Mouse (Mus musculus): Measurements from ENCODE around the gene Tmem254c. TPM values are rescaled to one million over a fixed set of nuclear protein-coding genes. Genes with fewer than 3 reads are reported as not detected.
"Not testable (repeated sequence)": the region's sequence is repeated elsewhere in the genome, so short reads cannot be mapped to it uniquely, and the experiment has no call there.

The Tmem254c gene
- 10 to 100 TPM in 3 of 4 experiments, 1 to 10 TPM in 1; 8.7 to 18.2 (median 12.9) TPM for total RNA-seq (2022)

DNA sequence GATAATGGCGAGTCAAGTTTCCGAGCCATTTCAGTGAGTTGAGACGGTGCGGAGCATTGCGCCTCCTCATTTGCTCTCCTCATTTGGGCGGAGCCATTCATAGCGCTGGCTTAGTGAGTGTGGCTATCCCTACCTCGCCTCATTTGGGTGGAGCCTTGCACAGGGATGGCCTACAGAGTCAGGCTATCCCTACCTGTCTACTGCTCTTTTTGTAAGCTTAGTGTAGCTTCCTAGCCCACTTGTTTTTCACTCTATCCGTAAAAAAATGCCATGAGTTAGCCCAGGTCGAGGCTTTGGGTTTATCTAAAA is at the start of gene Tmem254c:
TSS of gene Tmem254c (minus strand) at position 31 of the 309 bp plus-strand sequence.
- not testable (repeated sequence) for DNase-seq

DNA sequence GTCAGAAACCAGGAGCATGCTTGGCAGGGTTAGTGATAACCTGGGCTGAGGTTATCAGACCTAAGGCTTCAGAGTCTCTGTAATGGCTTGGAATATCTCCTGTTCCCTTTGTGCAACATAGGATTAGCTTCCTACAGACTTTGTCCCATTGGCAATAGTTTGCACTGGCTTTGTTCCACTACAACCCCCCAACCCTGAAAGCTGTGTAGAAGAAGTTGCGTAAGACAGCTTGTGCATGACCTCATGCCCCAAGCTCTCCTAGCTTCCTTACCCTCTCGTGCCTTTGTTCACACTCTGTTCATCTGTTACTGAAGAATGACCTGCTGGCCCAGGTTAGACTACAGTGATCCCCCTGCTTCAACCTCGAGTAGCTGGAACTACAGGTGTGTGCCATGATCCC is 30.5 kb upstream of the Tmem254c start:
- DNase-seq: not testable (repeated sequence)

GRCm38 (mm10) chr14:26081997-26082396 is 14.8 kb upstream of the Tmem254c start, which contains the start of gene Cphx3:
Cphx3 (plus strand) TSS chr14:26082297.
- DNase-seq: not testable (repeated sequence)

DNA sequence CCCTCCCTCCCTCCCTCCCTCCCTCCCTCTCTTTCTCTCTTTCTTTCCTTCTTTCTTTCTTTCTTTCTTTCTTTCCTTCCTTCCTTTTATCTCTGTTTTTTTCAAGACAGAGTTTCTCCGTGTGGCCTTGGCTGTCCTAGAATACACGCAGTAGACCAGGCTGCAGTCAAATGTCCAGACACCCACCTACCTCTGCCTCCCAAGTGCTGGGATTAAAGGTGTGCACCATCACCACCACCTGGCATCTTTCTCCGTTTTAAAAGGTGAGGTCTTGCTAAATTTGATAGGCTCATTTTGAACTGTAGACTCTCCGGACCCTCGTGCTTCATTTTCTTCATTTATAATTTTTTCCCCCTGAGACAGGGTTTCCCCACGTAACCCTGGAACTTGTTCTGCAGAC is 14.1 kb upstream of the Tmem254c start, which contains the start of gene Cphx2:
TSS of gene Cphx2 (plus strand) at position 301 of the 400 bp plus-strand sequence.
- not testable (repeated sequence) for DNase-seq

- DNase-seq: not testable (repeated sequence)
Observed at GRCm38 (mm10) chr14:26076620-26077390, 9.7 kb upstream of the Tmem254c start.

DNA sequence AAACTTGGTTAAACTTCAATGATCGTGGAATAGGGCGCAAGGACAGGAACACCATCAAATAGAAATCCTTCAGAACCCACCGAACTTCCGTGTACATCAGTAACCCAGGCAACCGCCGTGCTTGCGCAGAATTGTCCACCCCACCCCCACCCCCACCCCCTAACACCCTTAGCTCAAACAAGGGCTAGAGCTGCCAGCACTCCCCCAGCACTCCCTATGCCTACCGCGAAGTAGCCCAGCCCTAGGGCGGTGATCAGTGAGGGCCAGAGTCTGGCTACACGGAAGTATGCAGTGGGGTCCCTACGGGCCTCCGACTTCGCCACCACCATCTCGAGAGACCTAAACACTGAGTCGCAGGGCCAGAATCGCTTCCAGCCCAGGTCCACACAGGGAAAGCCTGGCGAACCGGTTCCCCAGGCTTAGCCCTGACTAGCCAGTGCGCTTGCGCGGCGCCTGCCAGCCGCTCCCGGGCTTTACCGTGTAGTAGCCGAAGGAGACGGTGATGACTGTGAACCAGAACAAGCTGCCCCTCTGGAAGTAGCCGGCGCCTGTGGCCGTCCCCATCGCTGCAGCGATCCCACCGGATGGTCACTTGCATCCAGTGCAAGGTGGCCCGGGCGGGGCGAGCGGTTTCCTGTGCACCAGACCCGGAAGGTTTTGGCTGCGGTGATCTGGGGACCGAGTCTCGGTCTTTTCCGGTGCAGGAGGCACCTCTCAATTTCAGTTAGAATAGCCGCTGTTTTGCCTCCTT is 406 bp downstream of the Tmem254c start:
- not testable (repeated sequence) for DNase-seq

DNA sequence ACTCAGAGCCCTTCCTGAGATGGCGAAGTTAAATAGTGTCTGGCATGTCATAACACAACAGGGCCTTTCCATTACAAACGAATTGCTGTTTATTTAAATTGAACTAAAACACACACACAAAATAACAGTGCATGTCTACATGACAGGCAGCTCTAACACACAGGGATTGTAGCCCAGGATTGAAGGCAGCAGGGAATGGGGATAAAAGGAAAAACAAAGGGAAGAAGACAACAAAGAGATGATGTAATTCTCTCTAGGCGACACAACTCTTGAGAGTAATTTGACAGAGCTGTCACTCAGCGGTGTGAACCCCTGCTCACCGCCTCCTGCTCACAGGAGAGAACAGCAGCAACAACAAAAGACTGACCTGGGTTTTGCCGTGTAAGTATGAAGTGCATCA is 7.8 kb downstream of the Tmem254c start:
- DNase-seq: not testable (repeated sequence)

DNA sequence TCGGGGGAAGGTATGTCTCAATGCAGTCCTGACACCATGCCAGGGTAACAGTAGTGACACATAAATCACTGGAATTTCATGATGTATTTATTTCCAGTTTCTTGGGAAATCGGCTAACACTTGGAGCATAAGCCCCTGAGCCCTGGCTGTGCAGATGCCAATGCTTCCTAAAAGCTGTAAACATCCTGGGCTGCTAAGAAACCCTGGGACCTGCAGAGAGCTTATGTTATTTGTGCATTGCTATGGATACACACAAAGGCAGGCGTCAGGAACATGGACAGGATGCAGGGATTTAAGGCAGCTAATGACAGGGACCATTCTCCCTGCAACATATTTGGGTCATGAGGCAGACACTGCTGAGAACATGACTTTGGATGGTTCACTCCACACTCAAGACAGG is 9.0 kb downstream of the Tmem254c start:
- DNase-seq: not testable (repeated sequence)

DNA sequence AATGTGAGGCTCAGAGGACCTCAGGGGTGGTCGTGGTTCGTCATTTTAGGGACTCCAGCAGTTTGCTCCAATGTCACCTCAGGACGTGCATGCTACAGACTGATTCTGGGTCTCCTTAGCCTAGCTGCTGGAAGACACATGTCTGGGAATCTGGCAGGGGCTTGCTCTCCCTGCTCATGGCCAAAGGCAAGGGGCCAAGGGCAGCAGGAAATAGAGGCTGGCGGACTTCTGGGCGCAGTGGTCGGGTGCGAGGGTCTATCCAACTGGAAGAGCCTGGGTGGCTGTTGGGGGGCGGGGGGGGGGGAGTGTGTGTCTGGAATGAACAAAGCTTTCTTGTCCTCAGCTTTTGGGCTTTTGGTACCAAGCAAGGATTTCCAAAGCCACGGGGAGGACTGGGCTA is 18.4 kb downstream of the Tmem254c start:
- not testable (repeated sequence) for DNase-seq

GRCm38 (mm10) chr14:26047026-26047425 is 20.1 kb downstream of the Tmem254c start:
- DNase-seq: not testable (repeated sequence)

DNA sequence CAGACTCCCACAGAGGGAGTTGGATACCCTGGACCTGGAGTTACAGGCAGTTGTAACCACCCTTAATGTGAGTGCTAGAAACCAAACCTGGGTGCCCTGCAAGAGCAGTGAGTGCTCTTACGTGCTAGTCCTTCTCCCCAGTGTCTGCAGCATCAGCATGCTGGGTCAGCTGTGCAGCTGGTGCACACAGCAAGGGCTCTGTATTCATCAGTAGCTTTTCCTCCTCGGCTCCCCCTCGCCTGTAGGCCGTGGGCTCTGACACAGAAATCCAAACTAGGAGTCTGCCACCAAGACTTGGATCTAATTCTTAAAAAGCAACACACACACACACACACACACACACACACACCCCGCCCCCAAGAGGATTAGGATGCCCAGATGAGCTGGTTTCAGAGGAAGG is 22.1 kb downstream of the Tmem254c start:
- DNase-seq: not testable (repeated sequence)

DNA sequence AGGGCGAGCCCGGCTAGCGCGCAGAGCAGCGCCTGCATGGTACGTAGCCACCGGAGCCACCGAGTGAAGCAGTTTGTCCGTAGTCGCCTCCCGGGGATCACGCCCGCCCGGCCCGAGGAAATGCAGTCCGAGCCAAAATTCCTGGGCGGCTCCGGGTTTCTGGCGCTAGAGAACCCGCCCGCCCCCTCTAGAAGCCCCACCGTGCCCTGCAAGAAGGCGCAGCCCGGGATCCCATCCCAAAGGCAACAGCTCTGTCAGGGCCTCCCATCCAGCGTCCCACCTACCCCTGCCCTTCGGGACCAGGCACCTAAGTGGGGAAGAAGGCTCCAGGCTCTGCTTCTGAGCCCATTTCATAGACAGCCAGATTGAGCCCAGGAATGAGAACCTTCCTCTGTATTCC is 24.5 kb downstream of the Tmem254c start, which contains the start of gene Gm9780:
TSS of gene Gm9780 (minus strand) at position 101 of the 400 bp plus-strand sequence.
- DNase-seq: not testable (repeated sequence)

DNA sequence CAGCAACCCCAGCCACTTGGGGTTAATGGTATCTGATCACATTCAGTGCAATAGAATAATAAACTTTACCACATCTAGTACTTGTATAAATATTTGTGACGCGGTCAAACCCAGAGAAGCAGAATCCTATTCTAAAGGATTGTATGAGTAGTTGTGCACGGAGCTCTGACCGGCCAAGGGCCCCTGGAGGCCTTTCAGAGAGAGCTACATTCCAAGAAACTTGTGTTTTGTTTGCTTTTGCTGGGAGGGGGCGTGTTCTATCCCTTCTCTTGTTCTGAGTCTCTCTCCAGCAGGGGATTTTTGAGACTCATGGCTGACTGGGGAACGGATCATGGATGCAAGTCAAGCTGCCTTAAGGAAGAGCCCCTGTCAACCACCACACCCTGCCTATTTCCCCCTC is 31.7 kb downstream of the Tmem254c start:
- not testable (repeated sequence) for DNase-seq

- DNase-seq: not testable (repeated sequence)
Observed at GRCm38 (mm10) chr14:26034364-26034763, 32.8 kb downstream of the Tmem254c start.

- not testable (repeated sequence) for DNase-seq
Observed at GRCm38 (mm10) chr14:26025653-26026052, 41.5 kb downstream of the Tmem254c start.

GRCm38 (mm10) chr14:26022831-26023230 is 44.3 kb downstream of the Tmem254c start:
- not testable (repeated sequence) for DNase-seq

GRCm38 (mm10) chr14:26021555-26021954 is 45.6 kb downstream of the Tmem254c start:
- not testable (repeated sequence) for DNase-seq

GRCm38 (mm10) chr14:26016414-26016813 is 50.7 kb downstream of the Tmem254c start:
- DNase-seq: not testable (repeated sequence)

Other genes starting within 250 kb of the Tmem254c start
- gene Anxa11, start 225.2 kb downstream of the Tmem254c start, total RNA-seq (2022): 10 to 100 TPM; 61.8 to 90.0 (median 71.0) TPM
- gene Plac9a, start 164.3 kb downstream of the Tmem254c start, total RNA-seq (2022): 1 to 10 TPM; 1.3 to 2.8 (median 1.9) TPM
- 1 to 10 TPM; 1.5 to 3.1 (median 1.8) TPM for gene Tmem254a, start 139.7 kb downstream of the Tmem254c start, total RNA-seq (2022)
- not detected for gene Cphx1, start 129.1 kb downstream of the Tmem254c start, total RNA-seq (2022)
- under 1 TPM in 1 of 4 experiments, not detected in 3; 0.62 TPM for gene Duxbl1, start 88.8 kb downstream of the Tmem254c start, total RNA-seq (2022)
- gene Gm9780, start 24.6 kb downstream of the Tmem254c start, total RNA-seq (2022): 10 to 100 TPM in 3 of 4 experiments, 1 to 10 TPM in 1; 7.3 to 20.4 (median 17.7) TPM
- not detected for gene Cphx2, start 14.2 kb upstream of the Tmem254c start, total RNA-seq (2022)
- not detected for gene Cphx3, start 14.9 kb upstream of the Tmem254c start, total RNA-seq (2022)
- gene Duxbl2, start 51.0 kb upstream of the Tmem254c start, total RNA-seq (2022): under 1 TPM in 3 of 4 experiments, not detected in 1; 0.26 to 0.86 (median 0.70) TPM
- 10 to 100 TPM; 37.8 to 52.7 (median 49.5) TPM for gene Plac9b, start 115.1 kb upstream of the Tmem254c start, total RNA-seq (2022)
- gene Tmem254b, start 139.7 kb upstream of the Tmem254c start, total RNA-seq (2022): 10 to 100 TPM in 1 of 4 experiments, 1 to 10 TPM in 3; 3.5 to 14.2 (median 7.8) TPM
- gene Duxbl3, start 190.6 kb upstream of the Tmem254c start, total RNA-seq (2022): under 1 TPM in 1 of 4 experiments, not detected in 3; 0.81 TPM

Measured in adrenal gland, adult 8-10 months (tissue).